Mouse (Mus musculus): Measurements from ENCODE around the gene Cyp39a1. TPM values are rescaled to one million over a fixed set of nuclear protein-coding genes. Genes with fewer than 3 reads are reported as not detected.

Gene Cyp39a1
- total and polyA plus RNA-seq, 2 experiments from 2014 or later, result 1.7 to 8.9 TPM

GRCm38 (mm10) chr17:43724480-43724879 is 57.3 kb downstream of the Cyp39a1 start:
- ATAC-seq, result no peak
- no peak for DNase-seq
- H3K4me2 ChIP-seq (ENCODE audit: low read depth), result no peak overlapping the region
- whole genome bisulfite sequencing, result 98% methylated on average over 2 of the region's 2 CpGs
- no peak for TF ChIP-seq CTCF (IDR thresholded peaks at IDR 0.05; ENCODE audit: low read depth)
- no peaks in the 10 kb centered on the region for H3K9me3 ChIP-seq (ENCODE audit: low read length)
- H3K9ac ChIP-seq, result no peak overlapping the region
- no peak overlapping the region for H3K4me3 ChIP-seq (ENCODE audit: low read depth, low read length)
- no peak overlapping the region for H3K27ac ChIP-seq (ENCODE audit: low read depth, low read length)
- no peaks in the 10 kb centered on the region for H3K27me3 ChIP-seq (ENCODE audit: insufficient read depth, low read length)
- no peaks in the 10 kb centered on the region for H3K36me3 ChIP-seq (ENCODE audit: insufficient read depth)
- H3K4me1 ChIP-seq (ENCODE audit: insufficient read depth), result no peaks in the 10 kb centered on the region

- Histone ChIP-seq H3K27ac (ENCODE audit: low read depth, low read length) (no peak overlapping the region), H3K4me3 (ENCODE audit: low read depth, low read length) (no peak overlapping the region)
Observed at GRCm38 (mm10) chr17:43731327-43731726, 64.1 kb downstream of the Cyp39a1 start.

GRCm38 (mm10) chr17:43731976-43732375 is 64.8 kb downstream of the Cyp39a1 start:
- no peaks in the 10 kb centered on the region for H3K36me3 ChIP-seq (ENCODE audit: insufficient read depth)
- H3K4me1 ChIP-seq (ENCODE audit: insufficient read depth), result no peaks in the 10 kb centered on the region
- no peak overlapping the region for H3K4me3 ChIP-seq (ENCODE audit: low read depth, low read length)
- H3K4me2 ChIP-seq (ENCODE audit: low read depth), result no peak overlapping the region
- H3K27ac ChIP-seq (ENCODE audit: low read depth, low read length), result no peak overlapping the region
- no peak for ATAC-seq
- no peak for TF ChIP-seq CTCF (IDR thresholded peaks at IDR 0.05; ENCODE audit: low read depth)
- no peak for DNase-seq
- no peak overlapping the region for H3K9ac ChIP-seq
- 96% methylated on average over 8 of the region's 8 CpGs for WGBS
- no peaks in the 10 kb centered on the region for H3K27me3 ChIP-seq (ENCODE audit: insufficient read depth, low read length)
- H3K9me3 ChIP-seq (ENCODE audit: low read length), result no peaks in the 10 kb centered on the region

More at GRCm38 (mm10) chr17:43731327-43731726, 64.1 kb downstream of the Cyp39a1 start:
- TF ChIP-seq CTCF (IDR thresholded peaks at IDR 0.05; ENCODE audit: low read depth), result no peak
- H3K4me1 ChIP-seq (ENCODE audit: insufficient read depth), result no peaks in the 10 kb centered on the region
- H3K4me2 ChIP-seq (ENCODE audit: low read depth), result no peak overlapping the region
- WGBS, result 65% methylated on average over 8 of the region's 8 CpGs
- DNase-seq (no peak), ATAC-seq (no peak)
- H3K36me3 ChIP-seq (ENCODE audit: insufficient read depth), result no peaks in the 10 kb centered on the region
- H3K27me3 ChIP-seq (ENCODE audit: insufficient read depth, low read length), result no peaks in the 10 kb centered on the region
- H3K9ac ChIP-seq, result no peak overlapping the region
- no peaks in the 10 kb centered on the region for H3K9me3 ChIP-seq (ENCODE audit: low read length)

- 86% methylated on average over 4 of the region's 4 CpGs for WGBS
- H3K27me3 ChIP-seq (ENCODE audit: insufficient read depth, low read length), result no peaks in the 10 kb centered on the region
- TF ChIP-seq CTCF (IDR thresholded peaks at IDR 0.05; ENCODE audit: low read depth), result no peak
- H3K4me2 ChIP-seq (ENCODE audit: low read depth), result no peak overlapping the region
- H3K9me3 ChIP-seq (ENCODE audit: low read length), result no peaks in the 10 kb centered on the region
- no peaks in the 10 kb centered on the region for H3K36me3 ChIP-seq (ENCODE audit: insufficient read depth)
- H3K4me1 ChIP-seq (ENCODE audit: insufficient read depth), result no peaks in the 10 kb centered on the region
- H3K27ac ChIP-seq (ENCODE audit: low read depth, low read length), result no peak overlapping the region
- ATAC-seq (no peak), DNase-seq (no peak)
- H3K4me3 ChIP-seq (ENCODE audit: low read depth, low read length), result no peak overlapping the region
- no peak overlapping the region for H3K9ac ChIP-seq
Observed at GRCm38 (mm10) chr17:43734252-43734651, 67.0 kb downstream of the Cyp39a1 start.

- no peaks in the 10 kb centered on the region for H3K27me3 ChIP-seq (ENCODE audit: insufficient read depth, low read length)
- no peak overlapping the region for H3K4me3 ChIP-seq (ENCODE audit: low read depth, low read length)
- no peak for DNase-seq
- H3K9ac ChIP-seq, result no peak overlapping the region
- H3K4me1 ChIP-seq (ENCODE audit: insufficient read depth), result no peaks in the 10 kb centered on the region
- H3K36me3 ChIP-seq (ENCODE audit: insufficient read depth), result no peaks in the 10 kb centered on the region
- no peak overlapping the region for H3K27ac ChIP-seq (ENCODE audit: low read depth, low read length)
- H3K4me2 ChIP-seq (ENCODE audit: low read depth), result no peak overlapping the region
- H3K9me3 ChIP-seq (ENCODE audit: low read length), result no peaks in the 10 kb centered on the region; the same call in 1 of the 2 replicates
- TF ChIP-seq CTCF (IDR thresholded peaks at IDR 0.05; ENCODE audit: low read depth), result no peak
- 87% methylated on average over 5 of the region's 5 CpGs for WGBS
- no peak for ATAC-seq
Observed at GRCm38 (mm10) chr17:43743933-43744332, 76.7 kb downstream of the Cyp39a1 start.

- no peaks in the 10 kb centered on the region for H3K27me3 ChIP-seq (ENCODE audit: insufficient read depth, low read length)
- ATAC-seq (no peak), DNase-seq (no peak)
- no peak overlapping the region for H3K9ac ChIP-seq
- no peak for TF ChIP-seq CTCF (IDR thresholded peaks at IDR 0.05; ENCODE audit: low read depth)
- 78% methylated on average over 4 of the region's 4 CpGs for WGBS
- no peak overlapping the region for H3K4me2 ChIP-seq (ENCODE audit: low read depth)
- H3K27ac ChIP-seq (ENCODE audit: low read depth, low read length), result no peak overlapping the region
- no peaks in the 10 kb centered on the region for H3K4me1 ChIP-seq (ENCODE audit: insufficient read depth)
- H3K36me3 ChIP-seq (ENCODE audit: insufficient read depth), result no peaks in the 10 kb centered on the region
- no peaks in the 10 kb centered on the region; the same call in 1 of the 2 replicates for H3K9me3 ChIP-seq (ENCODE audit: low read length)
- H3K4me3 ChIP-seq (ENCODE audit: low read depth, low read length), result no peak overlapping the region
Observed at GRCm38 (mm10) chr17:43744425-43744824, 77.2 kb downstream of the Cyp39a1 start.

- H3K4me2 ChIP-seq (ENCODE audit: low read depth), result no peak overlapping the region
- 94% methylated on average over 6 of the region's 6 CpGs for WGBS
- TF ChIP-seq CTCF (IDR thresholded peaks at IDR 0.05; ENCODE audit: low read depth), result no peak
- no peaks in the 10 kb centered on the region for H3K9me3 ChIP-seq (ENCODE audit: low read length)
- no peak overlapping the region for H3K27ac ChIP-seq (ENCODE audit: low read depth, low read length)
- no peak for ATAC-seq
- no peak for DNase-seq
- H3K27me3 ChIP-seq (ENCODE audit: insufficient read depth, low read length), result no peaks in the 10 kb centered on the region
- H3K4me1 ChIP-seq (ENCODE audit: insufficient read depth), result no peaks in the 10 kb centered on the region
- no peak overlapping the region for H3K9ac ChIP-seq
- H3K36me3 ChIP-seq (ENCODE audit: insufficient read depth), result no peaks in the 10 kb centered on the region
- H3K4me3 ChIP-seq (ENCODE audit: low read depth, low read length), result no peak overlapping the region
Observed at GRCm38 (mm10) chr17:43751146-43751545, 83.9 kb downstream of the Cyp39a1 start.

- H3K9me3 ChIP-seq (ENCODE audit: low read length), result no peaks in the 10 kb centered on the region
- no peak for ATAC-seq
- no peak for TF ChIP-seq CTCF (IDR thresholded peaks at IDR 0.05; ENCODE audit: low read depth)
- no peaks in the 10 kb centered on the region for H3K27me3 ChIP-seq (ENCODE audit: insufficient read depth, low read length)
- no peaks in the 10 kb centered on the region for H3K4me1 ChIP-seq (ENCODE audit: insufficient read depth)
- H3K4me2 ChIP-seq (ENCODE audit: low read depth), result no peak overlapping the region
- H3K36me3 ChIP-seq (ENCODE audit: insufficient read depth), result no peaks in the 10 kb centered on the region
- no peak for DNase-seq
- H3K9ac ChIP-seq, result no peak overlapping the region
- 27% methylated on average over 1 of the region's 1 CpGs for WGBS
- H3K4me3 ChIP-seq (ENCODE audit: low read depth, low read length), result no peak overlapping the region
- H3K27ac ChIP-seq (ENCODE audit: low read depth, low read length), result no peak overlapping the region
Observed at GRCm38 (mm10) chr17:43752811-43753210, 85.6 kb downstream of the Cyp39a1 start.

Measured in forebrain, postnatal 0 days (tissue).